Mouse (Mus musculus) neural tube, embryonic 14.5 days (tissue): Measurements from ENCODE around the gene Aqp7. TPM values are rescaled to one million over a fixed set of nuclear protein-coding genes. Genes with fewer than 3 reads are reported as not detected.

Source experiments
- ATAC-seq: fragments of 200-750 bp; cut with Nextera tagmentation; 2 replicates; pipeline ENCODE4 v1.8.0; 2017; ENCODE audit warnings: low read depth, mild to moderate bottlenecking, moderate TSS enrichment, moderate library complexity
- H3K27ac ChIP-seq: fragments of 300-500 bp; sonication (generic); 2 replicates; pipeline ENCODE4 v1.5.1; 2014; ENCODE audit warnings: low read depth, mild to moderate bottlenecking, control low read depth, low read length, moderate library complexity, mixed read lengths
- H3K27me3 ChIP-seq: fragments of 300-500 bp; sonication (generic); 2 replicates; pipeline ENCODE4 v1.6.1; 2014; ENCODE audit warnings: low read length; ENCODE audit not compliant: control insufficient read depth, insufficient read depth
- H3K36me3 ChIP-seq: fragments of 300-500 bp; sonication (generic); 2 replicates; pipeline ENCODE4 v1.6.1; 2014; ENCODE audit warnings: low read length, mixed read lengths; ENCODE audit not compliant: control insufficient read depth, insufficient read depth
- H3K4me1 ChIP-seq: fragments of 300-500 bp; sonication (generic); 2 replicates; pipeline ENCODE4 v1.6.1; 2014; ENCODE audit warnings: low read length; ENCODE audit not compliant: control insufficient read depth, insufficient read depth
- H3K4me2 ChIP-seq: fragments of 300-500 bp; sonication (generic); 2 replicates; pipeline ENCODE4 v1.6.1; 2014; ENCODE audit warnings: mild to moderate bottlenecking, low read depth, low read length, control low read depth
- H3K4me3 ChIP-seq: fragments of 300-500 bp; sonication (generic); 2 replicates; pipeline ENCODE4 v1.5.1; 2014; ENCODE audit warnings: low read depth, low read length, control low read depth, mixed read lengths
- H3K9ac ChIP-seq: fragments of 300-500 bp; sonication (generic); replicated peaks from 2 replicates; pipeline ENCODE4 v1.6.1; 2014; ENCODE audit warnings: low read depth, mild to moderate bottlenecking, control low read depth, low read length, mixed read lengths
- H3K9me3 ChIP-seq: fragments of 300-500 bp; sonication (generic); 2 replicates; pipeline ENCODE4 v1.6.1; 2016; ENCODE audit warnings: low read length; ENCODE audit not compliant: control insufficient read depth
- WGBS: fragments of 180-500 bp; shearing (Covaris S2); extraction: QIAGEN DNeasy Blood & Tissue Kit; methylation state at CpG from one replicate; pipeline ENCODE4 v1.1.7; 2014; 5-methylcytosine and 5-hydroxymethylcytosine counted together
- polyA plus RNA-seq: library from polyadenylated mRNA; unstranded; fragments of >200 nt; fragmentation: Nextera tagmentation; extraction: Ambion mirVana; gene quantifications from 2 replicates; pipeline ENCODE4 v1.2.1, GENCODE M21; 2014

Aqp7 gene
- polyA plus RNA-seq, 1 experiment from 2014 or later, result not detected

DNA sequence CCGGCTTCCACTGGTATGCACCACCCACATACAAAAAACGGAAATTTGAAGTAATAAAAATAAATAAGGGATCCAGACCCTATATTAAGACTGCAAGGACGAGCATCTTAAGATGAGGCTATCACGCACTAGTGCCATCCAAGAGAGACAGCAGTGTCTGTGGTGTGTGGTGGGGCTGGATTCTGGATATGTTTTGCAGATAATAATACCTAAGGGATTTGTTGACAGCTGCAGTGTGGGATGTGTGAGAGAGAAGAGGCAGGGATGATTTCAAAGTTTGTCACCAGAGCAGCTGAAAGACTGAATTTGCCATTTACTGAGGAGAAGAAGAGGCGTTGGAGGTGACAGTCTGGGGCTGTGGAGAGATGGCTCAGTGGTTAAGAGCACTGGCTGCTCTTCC, 18.6 kb downstream of the Aqp7 start:
- 90% methylated on average over 5 of the region's 5 CpGs for WGBS
- ATAC-seq, result no peak
- no peak overlapping the region for H3K4me3 ChIP-seq

DNA sequence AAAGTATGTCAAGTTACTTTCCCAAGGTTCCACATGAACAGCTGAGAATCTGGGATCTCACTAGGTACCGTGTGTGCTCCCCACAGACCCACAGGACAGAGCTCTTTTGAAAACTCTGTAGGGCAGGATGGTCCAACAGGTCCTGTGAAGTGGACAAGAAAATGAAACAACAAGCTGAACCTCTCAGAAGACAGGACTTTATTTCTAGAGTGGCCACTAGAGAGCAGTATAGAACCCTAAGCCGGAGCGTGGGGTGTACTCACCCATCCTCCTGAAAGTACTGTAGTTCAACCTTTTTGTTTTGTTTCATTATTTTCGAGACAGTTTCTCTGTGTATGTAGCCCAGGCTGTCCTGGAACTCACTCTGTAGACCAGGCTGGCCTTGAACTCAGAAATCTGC, 19.7 kb downstream of the Aqp7 start:
- H3K4me3 ChIP-seq, result no peak overlapping the region
- H3K36me3 ChIP-seq, result peaks cover 11% of the 10 kb centered on the region
- H3K9me3 ChIP-seq, result no peaks in the 10 kb centered on the region
- no peak for ATAC-seq
- no peaks in the 10 kb centered on the region for H3K27me3 ChIP-seq
- no peak overlapping the region for H3K27ac ChIP-seq
- H3K4me1 ChIP-seq, result no peaks in the 10 kb centered on the region
- 90% methylated on average over 4 of the region's 4 CpGs for WGBS
- H3K9ac ChIP-seq, result no peak overlapping the region
- no peak overlapping the region for H3K4me2 ChIP-seq

More for the DNA sequence above, 18.6 kb downstream of the Aqp7 start:
- H3K9me3 ChIP-seq, result no peaks in the 10 kb centered on the region
- H3K27ac ChIP-seq, result no peak overlapping the region
- H3K36me3 ChIP-seq, result 0 out of 2 replicates have a peak, but pooled peaks cover 2% of the 10 kb centered on the region
- no peak overlapping the region for H3K4me2 ChIP-seq
- no peaks in the 10 kb centered on the region for H3K27me3 ChIP-seq
- no peak overlapping the region for H3K9ac ChIP-seq
- no peaks in the 10 kb centered on the region for H3K4me1 ChIP-seq

GRCm38 (mm10) chr4:41027872-41028271, 20.1 kb downstream of the Aqp7 start:
- Histone ChIP-seq H3K36me3 (peaks cover 15% of the 10 kb centered on the region), H3K27me3 (no peaks in the 10 kb centered on the region), H3K27ac (no peak overlapping the region), H3K9ac (no peak overlapping the region), H3K4me1 (no peaks in the 10 kb centered on the region), H3K4me2 (no peak overlapping the region), H3K9me3 (no peaks in the 10 kb centered on the region), H3K4me3 (no peak overlapping the region)
- ATAC-seq, result no peak
- WGBS, result 89% methylated on average over 3 of the region's 3 CpGs

DNA sequence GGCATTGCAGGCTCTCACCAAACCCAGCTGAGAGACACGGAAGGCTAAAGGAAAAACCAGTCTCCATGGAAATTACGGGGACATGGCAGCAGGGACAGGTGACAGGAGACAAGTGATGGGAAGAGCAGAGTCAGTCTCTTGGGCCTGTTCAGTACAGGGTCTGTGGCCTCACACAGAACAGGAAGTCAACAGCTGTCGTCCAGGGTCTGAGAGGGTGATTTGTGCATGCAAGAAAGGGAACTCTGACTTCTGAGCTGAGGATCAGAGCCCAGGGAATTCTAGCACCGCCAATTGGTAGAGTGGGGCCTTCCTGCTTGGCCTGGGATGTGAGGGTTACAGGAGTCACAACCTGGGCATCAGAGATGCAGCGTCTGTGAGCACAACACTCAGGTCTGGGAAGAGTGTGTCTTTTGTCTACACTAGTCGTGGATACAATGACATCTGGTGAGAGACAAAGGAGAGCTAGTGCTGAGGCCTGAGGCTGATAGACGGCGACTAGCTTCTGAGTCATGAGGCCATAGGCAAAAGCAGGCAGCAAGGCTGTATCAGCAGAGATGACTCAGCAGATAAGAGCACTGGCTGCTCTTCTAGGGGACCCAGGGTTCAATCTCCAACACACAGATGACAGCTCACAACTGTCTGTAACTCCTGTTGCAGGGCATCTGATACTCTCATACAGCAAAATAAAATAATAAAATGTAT, 21.7 kb downstream of the Aqp7 start:
- Histone ChIP-seq H3K4me3 (no peak overlapping the region), H3K27ac (no peak overlapping the region), H3K36me3 (peaks cover 21% of the 10 kb centered on the region), H3K9me3 (no peaks in the 10 kb centered on the region), H3K4me2 (no peak overlapping the region), H3K27me3 (no peaks in the 10 kb centered on the region), H3K4me1 (no peaks in the 10 kb centered on the region), H3K9ac (no peak overlapping the region)
- no peak for ATAC-seq
- WGBS, result 59% methylated on average over 8 of the region's 8 CpGs

GRCm38 (mm10) chr4:41021094-41021493, 26.8 kb downstream of the Aqp7 start:
- H3K4me3 ChIP-seq, result no peak overlapping the region
- H3K4me1 ChIP-seq, result no peaks in the 10 kb centered on the region
- ATAC-seq, result no peak
- no peaks in the 10 kb centered on the region for H3K27me3 ChIP-seq
- H3K4me2 ChIP-seq, result no peak overlapping the region
- H3K36me3 ChIP-seq, result peaks cover 35% of the 10 kb centered on the region
- no peaks in the 10 kb centered on the region for H3K9me3 ChIP-seq
- no peak overlapping the region for H3K9ac ChIP-seq
- H3K27ac ChIP-seq, result no peak overlapping the region
- 89% methylated on average over 5 of the region's 5 CpGs for WGBS

- Histone ChIP-seq H3K36me3 (peaks cover 31% of the 10 kb centered on the region), H3K9me3 (no peaks in the 10 kb centered on the region), H3K9ac (no peak overlapping the region), H3K27ac (no peak overlapping the region), H3K4me3 (no peak overlapping the region), H3K27me3 (no peaks in the 10 kb centered on the region), H3K4me2 (no peak overlapping the region), H3K4me1 (no peaks in the 10 kb centered on the region)
- no peak for ATAC-seq
- WGBS, result 93% methylated on average over 5 of the region's 5 CpGs
Observed at GRCm38 (mm10) chr4:41015798-41016197, 32.1 kb downstream of the Aqp7 start.

- Histone ChIP-seq H3K4me1 (no peaks in the 10 kb centered on the region), H3K9me3 (no peaks in the 10 kb centered on the region), H3K27ac (no peak overlapping the region), H3K4me2 (no peak overlapping the region), H3K27me3 (no peaks in the 10 kb centered on the region), H3K4me3 (no peak overlapping the region), H3K9ac (no peak overlapping the region), H3K36me3 (peaks cover 38% of the 10 kb centered on the region)
- ATAC-seq, result no peak
- WGBS, result 98% methylated on average over 3 of the region's 3 CpGs
Observed at GRCm38 (mm10) chr4:41013351-41013750, 34.6 kb downstream of the Aqp7 start.

- peaks cover 90% of the 10 kb centered on the region for H3K36me3 ChIP-seq
- no peak overlapping the region for H3K27ac ChIP-seq
- ATAC-seq, result no peak
- no peaks in the 10 kb centered on the region for H3K27me3 ChIP-seq
- H3K9me3 ChIP-seq, result no peaks in the 10 kb centered on the region
- H3K9ac ChIP-seq, result no peak overlapping the region
- H3K4me3 ChIP-seq, result no peak overlapping the region
- H3K4me2 ChIP-seq, result no peak overlapping the region
- WGBS, result 92% methylated on average over 9 of the region's 9 CpGs
- no peaks in the 10 kb centered on the region for H3K4me1 ChIP-seq
Observed at GRCm38 (mm10) chr4:41000842-41001639, 46.9 kb downstream of the Aqp7 start.

DNA sequence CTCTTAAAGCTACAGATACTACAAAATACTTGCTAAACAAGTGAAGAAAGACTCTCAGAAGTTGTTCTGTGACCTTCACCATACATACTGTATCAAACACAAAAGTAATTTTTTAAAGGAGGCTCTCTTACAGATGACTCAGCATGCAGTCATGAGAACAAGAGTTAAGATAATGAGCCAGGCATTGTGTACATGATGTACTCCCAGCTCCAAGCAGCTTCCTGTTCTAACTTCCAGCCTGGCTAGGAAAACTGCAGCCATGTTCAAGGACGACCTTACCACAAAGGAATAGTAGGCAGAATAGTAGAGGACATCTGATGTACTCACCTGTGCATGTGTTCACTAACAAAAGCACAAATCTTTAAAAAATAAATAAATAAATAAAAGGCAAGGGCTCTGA, 47.7 kb downstream of the Aqp7 start:
- H3K4me2 ChIP-seq, result no peak overlapping the region
- peaks cover 95% of the 10 kb centered on the region for H3K36me3 ChIP-seq
- no peaks in the 10 kb centered on the region for H3K4me1 ChIP-seq
- no peaks in the 10 kb centered on the region for H3K9me3 ChIP-seq
- no peak for ATAC-seq
- no peak overlapping the region for H3K9ac ChIP-seq
- H3K27me3 ChIP-seq, result no peaks in the 10 kb centered on the region
- 89% methylated on average over 1 of the region's 1 CpGs for WGBS
- H3K4me3 ChIP-seq, result no peak overlapping the region
- H3K27ac ChIP-seq, result no peak overlapping the region
